Mouse (Mus musculus) brain, embryonic 14.5 days (tissue): Measurements from ENCODE around the gene Rapgef6. TPM values are rescaled to one million over a fixed set of nuclear protein-coding genes. Genes with fewer than 3 reads are reported as not detected.
A peak's percentile ranks its signal among the peaks of the same experiment; 100 is the strongest.

Experiments
- DNase-seq: peaks from one replicate; pipeline ENCODE4 v3.0.0-alpha.2; 2011; ENCODE audit warnings: low read depth
- CTCF ChIP-seq: fragments of 200-500 bp; IDR thresholded peaks from 2 replicates; pipeline ENCODE4 v1.5.1; 2012; ENCODE audit warnings: inconsistent platforms, mild to moderate bottlenecking, moderate library complexity, borderline replicate concordance; ENCODE audit not compliant: insufficient read depth, insufficient read length; ENCODE audit errors: extremely low read depth
- POLR2A ChIP-seq: fragments of 200-500 bp; IDR thresholded peaks from 2 replicates; pipeline ENCODE4 v1.6.1; 2012; ENCODE audit warnings: mild to moderate bottlenecking, inconsistent platforms, borderline replicate concordance; ENCODE audit not compliant: poor library complexity, insufficient read depth, insufficient read length, severe bottlenecking; ENCODE audit errors: extremely low read depth
- polyA plus RNA-seq: library from polyadenylated mRNA; depleted of rRNA; stranded (reverse); fragments of >200 nt; gene quantifications from 2 replicates; pipeline ENCODE4 v1.2.3, GENCODE M21; 2012

Rapgef6 gene
- polyA plus RNA-seq, 1 experiment, result 29.5 TPM

GRCm38 (mm10) chr11:54695951-54696350 lies 173.3 kb downstream of the Rapgef6 start:
- no peak for TF ChIP-seq POLR2A
- no peak for TF ChIP-seq CTCF
- DNase-seq, result no peak

- TF ChIP-seq CTCF, result no peak
- TF ChIP-seq POLR2A, result no peak
- no peak for DNase-seq
Observed at GRCm38 (mm10) chr11:54697611-54698010, 175.0 kb downstream of the Rapgef6 start.

GRCm38 (mm10) chr11:54698636-54699035 lies 176.0 kb downstream of the Rapgef6 start:
- TF ChIP-seq CTCF (no peak), POLR2A (no peak)

GRCm38 (mm10) chr11:54699972-54700371 lies 177.3 kb downstream of the Rapgef6 start:
- no peak for DNase-seq
- no peak for TF ChIP-seq POLR2A
- no peak for TF ChIP-seq CTCF

More at GRCm38 (mm10) chr11:54698636-54699035, 176.0 kb downstream of the Rapgef6 start:
- no peak for DNase-seq

GRCm38 (mm10) chr11:54701848-54702247 lies 179.2 kb downstream of the Rapgef6 start:
- TF ChIP-seq POLR2A (no peak), CTCF (no peak)

GRCm38 (mm10) chr11:54703306-54703705 lies 180.7 kb downstream of the Rapgef6 start:
- TF ChIP-seq POLR2A (no peak), CTCF (peak; percentile 60; the same call in 1 of the 2 replicates)
- DNase-seq, result peak; percentile 84

More at GRCm38 (mm10) chr11:54701848-54702247, 179.2 kb downstream of the Rapgef6 start:
- DNase-seq, result no peak

- no peak for TF ChIP-seq CTCF
- no peak for TF ChIP-seq POLR2A
- no peak for DNase-seq
Observed at GRCm38 (mm10) chr11:54708153-54708552, 185.5 kb downstream of the Rapgef6 start.

GRCm38 (mm10) chr11:54709645-54710044 lies 187.0 kb downstream of the Rapgef6 start:
- TF ChIP-seq POLR2A (no peak), CTCF (no peak)

GRCm38 (mm10) chr11:54710512-54711293 lies 188.1 kb downstream of the Rapgef6 start:
- DNase-seq, result no peak
- TF ChIP-seq POLR2A (no peak), CTCF (no peak)

More at GRCm38 (mm10) chr11:54709645-54710044, 187.0 kb downstream of the Rapgef6 start:
- peak; percentile 29 for DNase-seq

GRCm38 (mm10) chr11:54712849-54713248 lies 190.2 kb downstream of the Rapgef6 start:
- no peak for DNase-seq
- TF ChIP-seq POLR2A, result no peak
- no peak for TF ChIP-seq CTCF

GRCm38 (mm10) chr11:54717893-54718292 lies 195.2 kb downstream of the Rapgef6 start:
- TF ChIP-seq CTCF, result no peak
- no peak for TF ChIP-seq POLR2A
- DNase-seq, result no peak

GRCm38 (mm10) chr11:54718601-54719000 lies 196.0 kb downstream of the Rapgef6 start:
- no peak for TF ChIP-seq POLR2A
- no peak for TF ChIP-seq CTCF

More at GRCm38 (mm10) chr11:54718601-54719000, 196.0 kb downstream of the Rapgef6 start:
- DNase-seq, result no peak
